Mouse (Mus musculus) embryonic facial prominence, embryonic 13.5 days (tissue): ENCODE measurements around the gene Cks1b. TPM values are rescaled to one million over a fixed set of nuclear protein-coding genes. Genes with fewer than 3 reads are reported as not detected.

Source experiments
- ATAC-seq: fragments of 200-750 bp; cut with Nextera tagmentation; 2 replicates; pipeline ENCODE4 v1.8.0; 2017; ENCODE audit warnings: low read depth; ENCODE audit not compliant: insufficient number of reproducible peaks, insufficient read depth, low FRiP score, low TSS enrichment
- H3K27ac ChIP-seq: fragments of 300-500 bp; sonication (generic); 2 replicates; pipeline ENCODE4 v1.5.1; 2015; ENCODE audit warnings: moderate library complexity, mild to moderate bottlenecking, inconsistent platforms
- H3K27me3 ChIP-seq: fragments of 300-500 bp; sonication (generic); 2 replicates; pipeline ENCODE4 v1.6.1; 2015; ENCODE audit warnings: mild to moderate bottlenecking, inconsistent platforms
- H3K36me3 ChIP-seq: fragments of 300-500 bp; sonication (generic); 2 replicates; pipeline ENCODE4 v1.6.1; 2015; ENCODE audit warnings: mild to moderate bottlenecking, inconsistent platforms
- H3K4me1 ChIP-seq: fragments of 300-500 bp; sonication (generic); 2 replicates; pipeline ENCODE4 v1.6.1; 2015; ENCODE audit warnings: inconsistent platforms
- H3K4me2 ChIP-seq: fragments of 300-500 bp; sonication (generic); 2 replicates; pipeline ENCODE4 v1.6.1; 2015; ENCODE audit warnings: moderate library complexity, mild to moderate bottlenecking, inconsistent platforms
- H3K4me3 ChIP-seq: fragments of 300-500 bp; sonication (generic); 2 replicates; pipeline ENCODE4 v1.5.1; 2015; ENCODE audit warnings: mild to moderate bottlenecking, inconsistent platforms
- H3K9ac ChIP-seq: fragments of 300-500 bp; sonication (generic); 2 replicates; pipeline ENCODE4 v1.6.1; 2015; ENCODE audit warnings: mild to moderate bottlenecking, inconsistent platforms
- H3K9me3 ChIP-seq: fragments of 300-500 bp; sonication (generic); 2 replicates; pipeline ENCODE4 v1.6.1; 2016; ENCODE audit warnings: inconsistent platforms
- WGBS: fragments of 180-500 bp; shearing (Covaris S2); methylation state at CpG from one replicate; pipeline ENCODE4 v1.1.7; 2015; ENCODE audit warnings: mixed read lengths; 5-methylcytosine and 5-hydroxymethylcytosine counted together
- polyA plus RNA-seq: library from polyadenylated mRNA; unstranded; fragments of >200 nt; fragmentation: Nextera tagmentation; extraction: Ambion mirVana; gene quantifications from 2 replicates; pipeline ENCODE4 v1.2.1, GENCODE M21; 2015

The Cks1b gene
- polyA plus RNA-seq, 1 experiment from 2014 or later: 513 TPM

GRCm38 (mm10) chr3:89386438-89387420 lies 31.5 kb downstream of the Cks1b start:
- 38% methylated on average over 17 of the region's 17 CpGs for WGBS
- peaks cover 51% of the 10 kb centered on the region for H3K4me1 ChIP-seq
- H3K4me2 ChIP-seq: peak overlapping the region; percentile 33
- H3K27ac ChIP-seq: peak overlapping the region; percentile 7; the same call in 1 of the 2 replicates
- H3K36me3 ChIP-seq: no peaks in the 10 kb centered on the region
- H3K4me3 ChIP-seq: no peak overlapping the region; the same call in 1 of the 2 replicates
- H3K27me3 ChIP-seq: peaks cover 15% of the 10 kb centered on the region
- peak overlapping the region; percentile 36; the same call in 1 of the 2 replicates for H3K9ac ChIP-seq
- H3K9me3 ChIP-seq: no peaks in the 10 kb centered on the region
- no peak for ATAC-seq

GRCm38 (mm10) chr3:89385451-89385850 lies 32.7 kb downstream of the Cks1b start:
- Histone ChIP-seq H3K9ac (no peak overlapping the region), H3K4me1 (peaks cover 38% of the 10 kb centered on the region), H3K9me3 (no peaks in the 10 kb centered on the region), H3K27me3 (peaks cover 2% of the 10 kb centered on the region; the same call in 1 of the 2 replicates), H3K36me3 (peaks cover 5% of the 10 kb centered on the region; the same call in 1 of the 2 replicates), H3K27ac (no peak overlapping the region), H3K4me2 (peak overlapping the region; percentile 7; the same call in 1 of the 2 replicates), H3K4me3 (no peak overlapping the region)
- ATAC-seq: no peak
- 29% methylated on average over 11 of the region's 11 CpGs for WGBS

GRCm38 (mm10) chr3:89384331-89385076 lies 33.7 kb downstream of the Cks1b start:
- H3K36me3 ChIP-seq: peaks cover 5% of the 10 kb centered on the region; the same call in 1 of the 2 replicates
- H3K4me2 ChIP-seq: peak overlapping the region; percentile 9; the same call in 1 of the 2 replicates
- 0 out of 2 replicates have a peak overlapping the region, but pooled peaks have one; percentile 27 for H3K9ac ChIP-seq
- 56% methylated on average over 10 of the region's 12 CpGs for WGBS
- no peaks in the 10 kb centered on the region for H3K27me3 ChIP-seq
- ATAC-seq: no peak
- H3K27ac ChIP-seq: peak overlapping the region; percentile 57
- no peak overlapping the region for H3K4me3 ChIP-seq
- peaks cover 34% of the 10 kb centered on the region for H3K4me1 ChIP-seq
- H3K9me3 ChIP-seq: no peaks in the 10 kb centered on the region

- peaks cover 5% of the 10 kb centered on the region; the same call in 1 of the 2 replicates for H3K36me3 ChIP-seq
- peaks cover 40% of the 10 kb centered on the region for H3K4me1 ChIP-seq
- no peaks in the 10 kb centered on the region for H3K9me3 ChIP-seq
- H3K9ac ChIP-seq: no peak overlapping the region
- WGBS: 77% methylated on average over 5 of the region's 5 CpGs
- H3K27me3 ChIP-seq: no peaks in the 10 kb centered on the region
- no peak overlapping the region for H3K4me3 ChIP-seq
- H3K27ac ChIP-seq: no peak overlapping the region
- H3K4me2 ChIP-seq: no peak overlapping the region
- no peak for ATAC-seq
These were observed 34.4 kb downstream of the Cks1b start for GRCm38 (mm10) chr3:89383651-89384255.

- WGBS: 59% methylated on average over 5 of the region's 5 CpGs
- no peak for ATAC-seq
- H3K4me2 ChIP-seq: no peak overlapping the region
These were observed 35.2 kb downstream of the Cks1b start for GRCm38 (mm10) chr3:89382950-89383349.

GRCm38 (mm10) chr3:89382033-89382882 lies 35.9 kb downstream of the Cks1b start:
- WGBS: 86% methylated on average over 9 of the region's 9 CpGs
- Histone ChIP-seq H3K4me1 (peaks cover 40% of the 10 kb centered on the region), H3K9me3 (no peaks in the 10 kb centered on the region)

More at GRCm38 (mm10) chr3:89382950-89383349, 35.2 kb downstream of the Cks1b start:
- Histone ChIP-seq H3K27ac (no peak overlapping the region), H3K36me3 (peaks cover 5% of the 10 kb centered on the region; the same call in 1 of the 2 replicates), H3K9me3 (no peaks in the 10 kb centered on the region), H3K9ac (no peak overlapping the region), H3K4me1 (peaks cover 44% of the 10 kb centered on the region), H3K27me3 (no peaks in the 10 kb centered on the region), H3K4me3 (no peak overlapping the region)

GRCm38 (mm10) chr3:89381233-89381632 lies 37.0 kb downstream of the Cks1b start:
- Histone ChIP-seq H3K4me2 (no peak overlapping the region), H3K36me3 (peaks cover 5% of the 10 kb centered on the region; the same call in 1 of the 2 replicates), H3K27ac (no peak overlapping the region), H3K4me3 (no peak overlapping the region), H3K4me1 (peaks cover 31% of the 10 kb centered on the region), H3K9ac (no peak overlapping the region), H3K27me3 (no peaks in the 10 kb centered on the region), H3K9me3 (no peaks in the 10 kb centered on the region)
- no peak for ATAC-seq
- WGBS: 84% methylated on average over 11 of the region's 11 CpGs

More at GRCm38 (mm10) chr3:89382033-89382882, 35.9 kb downstream of the Cks1b start:
- no peaks in the 10 kb centered on the region for H3K27me3 ChIP-seq
- H3K4me3 ChIP-seq: no peak overlapping the region
- ATAC-seq: no peak
- no peak overlapping the region for H3K4me2 ChIP-seq
- H3K9ac ChIP-seq: no peak overlapping the region
- no peak overlapping the region for H3K27ac ChIP-seq
- peaks cover 5% of the 10 kb centered on the region; the same call in 1 of the 2 replicates for H3K36me3 ChIP-seq

- peaks cover 30% of the 10 kb centered on the region for H3K4me1 ChIP-seq
- WGBS: 90% methylated on average over 18 of the region's 18 CpGs
These were observed 37.5 kb downstream of the Cks1b start for GRCm38 (mm10) chr3:89380711-89381110.

GRCm38 (mm10) chr3:89380291-89380690 lies 37.9 kb downstream of the Cks1b start:
- H3K27ac ChIP-seq: no peak overlapping the region
- H3K4me3 ChIP-seq: no peak overlapping the region
- peaks cover 26% of the 10 kb centered on the region for H3K4me1 ChIP-seq
- H3K4me2 ChIP-seq: no peak overlapping the region
- no peak for ATAC-seq
- H3K9ac ChIP-seq: no peak overlapping the region
- H3K27me3 ChIP-seq: no peaks in the 10 kb centered on the region
- peaks cover 5% of the 10 kb centered on the region; the same call in 1 of the 2 replicates for H3K36me3 ChIP-seq
- 91% methylated on average over 14 of the region's 14 CpGs for WGBS
- H3K9me3 ChIP-seq: no peaks in the 10 kb centered on the region

More at GRCm38 (mm10) chr3:89380711-89381110, 37.5 kb downstream of the Cks1b start:
- no peak for ATAC-seq
- Histone ChIP-seq H3K9me3 (no peaks in the 10 kb centered on the region), H3K36me3 (peaks cover 5% of the 10 kb centered on the region; the same call in 1 of the 2 replicates), H3K27ac (no peak overlapping the region), H3K4me2 (no peak overlapping the region), H3K4me3 (no peak overlapping the region), H3K9ac (no peak overlapping the region), H3K27me3 (no peaks in the 10 kb centered on the region)

- Histone ChIP-seq H3K4me2 (no peak overlapping the region), H3K4me1 (peaks cover 19% of the 10 kb centered on the region), H3K9me3 (no peaks in the 10 kb centered on the region), H3K27ac (no peak overlapping the region), H3K27me3 (no peaks in the 10 kb centered on the region), H3K4me3 (no peak overlapping the region), H3K9ac (no peak overlapping the region), H3K36me3 (peaks cover 5% of the 10 kb centered on the region; the same call in 1 of the 2 replicates)
- WGBS: 86% methylated on average over 31 of the region's 31 CpGs
- ATAC-seq: no peak
These were observed 38.6 kb downstream of the Cks1b start for GRCm38 (mm10) chr3:89379388-89380131.
